Mouse (Mus musculus) heart, embryonic 16.5 days (tissue): ENCODE measurements at regions not wholly inside any gene's neighbourhood (a gene's known extent, or its start where the extent isn't known, plus 50 kb on each side); places are given as distances from the start of the nearest gene placed in this dataset.

Experiments used
- ATAC-seq: fragments of 200-750 bp; cut with Nextera tagmentation; replicated peaks from 2 replicates; pipeline ENCODE4 v1.8.0; 2017; ENCODE audit warnings: moderate number of reproducible peaks; ENCODE audit not compliant: insufficient read depth, low FRiP score; ENCODE audit errors: extremely low read depth
- H3K27ac ChIP-seq: fragments of 300-500 bp; sonication (generic); 2 replicates; pipeline ENCODE4 v1.5.1; 2014; ENCODE audit warnings: mild to moderate bottlenecking, low read length, control low read depth, moderate library complexity
- H3K27me3 ChIP-seq: fragments of 300-500 bp; sonication (generic); 2 replicates; pipeline ENCODE4 v1.6.1; 2014; ENCODE audit warnings: low read length, mixed read lengths; ENCODE audit not compliant: control insufficient read depth, insufficient read depth
- H3K36me3 ChIP-seq: fragments of 300-500 bp; sonication (generic); 2 replicates; pipeline ENCODE4 v1.6.1; 2014; ENCODE audit not compliant: control insufficient read depth, insufficient read depth
- H3K4me1 ChIP-seq: fragments of 300-500 bp; sonication (generic); 2 replicates; pipeline ENCODE4 v1.6.1; 2014; ENCODE audit warnings: low read length, mixed read lengths; ENCODE audit not compliant: control insufficient read depth, insufficient read depth
- H3K4me2 ChIP-seq: fragments of 300-500 bp; sonication (generic); 2 replicates; pipeline ENCODE4 v1.6.1; 2014; ENCODE audit warnings: low read depth, mild to moderate bottlenecking, control low read depth, low read length
- H3K4me3 ChIP-seq: fragments of 300-500 bp; sonication (generic); 2 replicates; pipeline ENCODE4 v1.5.1; 2014; ENCODE audit warnings: mild to moderate bottlenecking, control low read depth, low read length
- H3K9ac ChIP-seq: fragments of 300-500 bp; sonication (generic); 2 replicates; pipeline ENCODE4 v1.6.1; 2014; ENCODE audit warnings: low read length, control low read depth
- H3K9me3 ChIP-seq: fragments of 300-500 bp; sonication (generic); replicated peaks from 2 replicates; pipeline ENCODE4 v1.6.1; 2016; ENCODE audit warnings: low read length; ENCODE audit not compliant: control insufficient read depth
- WGBS: fragments of 180-500 bp; shearing (Covaris S2); extraction: QIAGEN DNeasy Blood & Tissue Kit; methylation state at CpG from one replicate; pipeline ENCODE4 v1.1.7; 2014; 5-methylcytosine and 5-hydroxymethylcytosine counted together

DNA sequence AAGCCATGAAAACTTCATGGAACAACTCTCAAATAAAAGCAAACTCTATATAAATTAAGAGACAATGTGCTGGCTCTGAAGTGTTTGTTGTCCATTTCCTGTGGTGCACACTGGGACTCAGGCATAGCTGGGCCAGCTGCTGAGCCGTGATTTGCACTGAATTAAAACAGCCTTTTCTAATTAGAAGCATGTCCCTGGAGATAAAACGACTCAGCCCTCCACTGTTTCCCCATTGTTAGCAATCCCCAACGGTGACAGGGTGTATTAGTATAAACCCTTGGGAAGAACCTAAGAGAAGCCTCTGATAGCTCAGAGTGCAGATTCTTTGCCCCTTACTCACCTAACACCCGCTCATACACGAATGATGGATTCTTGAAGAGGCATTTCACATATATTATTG lies 182.9 kb upstream of the Gm12728 start:
- Histone ChIP-seq H3K27ac (no peak overlapping the region), H3K27me3 (no peaks in the 10 kb centered on the region), H3K4me1 (no peaks in the 10 kb centered on the region), H3K9ac (no peak overlapping the region), H3K4me2 (no peak overlapping the region), H3K4me3 (no peak overlapping the region), H3K36me3 (no peaks in the 10 kb centered on the region), H3K9me3 (no peaks in the 10 kb centered on the region)
- no peak for ATAC-seq
- 38% methylated on average over 5 of the region's 5 CpGs for WGBS

DNA sequence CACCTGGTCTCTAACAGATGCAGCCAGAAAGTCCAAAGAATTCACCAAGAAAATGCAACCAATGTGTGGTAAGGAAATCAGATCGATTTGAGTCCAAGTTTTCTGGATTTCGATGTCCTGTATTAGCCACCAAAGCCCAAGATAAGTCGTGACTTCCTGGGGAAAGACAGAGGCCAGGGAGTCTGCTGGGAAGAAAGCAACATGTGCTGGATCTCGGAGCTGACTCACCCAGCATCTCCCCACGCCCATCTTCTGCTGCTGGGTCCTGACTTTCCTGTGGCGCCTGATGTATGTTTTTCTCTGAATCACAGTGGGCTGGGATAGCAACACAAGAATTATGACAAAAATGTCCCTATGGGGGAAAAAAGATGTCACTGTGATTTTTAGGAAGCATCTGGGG lies 178.8 kb upstream of the Gm12728 start:
- no peaks in the 10 kb centered on the region for H3K9me3 ChIP-seq
- H3K27ac ChIP-seq = no peak overlapping the region
- H3K36me3 ChIP-seq = no peaks in the 10 kb centered on the region
- H3K9ac ChIP-seq = no peak overlapping the region
- no peaks in the 10 kb centered on the region for H3K27me3 ChIP-seq
- H3K4me3 ChIP-seq = no peak overlapping the region
- 49% methylated on average over 6 of the region's 6 CpGs for WGBS
- H3K4me1 ChIP-seq = no peaks in the 10 kb centered on the region
- ATAC-seq = no peak
- H3K4me2 ChIP-seq = no peak overlapping the region

DNA sequence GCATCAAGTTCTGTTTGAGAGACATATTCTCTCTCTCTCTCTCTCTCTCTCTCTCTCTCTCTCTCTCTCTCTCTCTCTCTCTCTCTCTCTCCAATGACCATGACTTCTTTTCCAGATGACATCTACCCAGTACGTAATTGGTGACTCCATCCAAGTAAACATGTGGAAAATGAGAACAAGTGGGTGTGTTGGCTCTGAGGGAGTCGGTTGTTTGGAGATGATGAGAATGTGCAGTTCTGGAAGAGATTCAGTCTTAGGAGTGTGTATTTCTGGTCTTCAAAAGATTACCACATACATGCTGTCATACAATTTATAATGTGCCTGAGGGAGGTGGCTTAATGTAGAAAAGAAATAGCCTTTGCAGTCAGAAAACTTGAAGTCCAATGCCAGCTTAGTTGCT lies 175.3 kb upstream of the Gm12728 start:
- no peaks in the 10 kb centered on the region for H3K27me3 ChIP-seq
- no peak overlapping the region for H3K9ac ChIP-seq
- H3K4me1 ChIP-seq = no peaks in the 10 kb centered on the region
- 73% methylated on average over 2 of the region's 2 CpGs for WGBS
- H3K36me3 ChIP-seq = no peaks in the 10 kb centered on the region
- H3K4me2 ChIP-seq = no peak overlapping the region
- no peak overlapping the region for H3K27ac ChIP-seq
- no peak for ATAC-seq
- no peak overlapping the region for H3K4me3 ChIP-seq
- H3K9me3 ChIP-seq = no peaks in the 10 kb centered on the region; the same call in 1 of the 2 replicates

DNA sequence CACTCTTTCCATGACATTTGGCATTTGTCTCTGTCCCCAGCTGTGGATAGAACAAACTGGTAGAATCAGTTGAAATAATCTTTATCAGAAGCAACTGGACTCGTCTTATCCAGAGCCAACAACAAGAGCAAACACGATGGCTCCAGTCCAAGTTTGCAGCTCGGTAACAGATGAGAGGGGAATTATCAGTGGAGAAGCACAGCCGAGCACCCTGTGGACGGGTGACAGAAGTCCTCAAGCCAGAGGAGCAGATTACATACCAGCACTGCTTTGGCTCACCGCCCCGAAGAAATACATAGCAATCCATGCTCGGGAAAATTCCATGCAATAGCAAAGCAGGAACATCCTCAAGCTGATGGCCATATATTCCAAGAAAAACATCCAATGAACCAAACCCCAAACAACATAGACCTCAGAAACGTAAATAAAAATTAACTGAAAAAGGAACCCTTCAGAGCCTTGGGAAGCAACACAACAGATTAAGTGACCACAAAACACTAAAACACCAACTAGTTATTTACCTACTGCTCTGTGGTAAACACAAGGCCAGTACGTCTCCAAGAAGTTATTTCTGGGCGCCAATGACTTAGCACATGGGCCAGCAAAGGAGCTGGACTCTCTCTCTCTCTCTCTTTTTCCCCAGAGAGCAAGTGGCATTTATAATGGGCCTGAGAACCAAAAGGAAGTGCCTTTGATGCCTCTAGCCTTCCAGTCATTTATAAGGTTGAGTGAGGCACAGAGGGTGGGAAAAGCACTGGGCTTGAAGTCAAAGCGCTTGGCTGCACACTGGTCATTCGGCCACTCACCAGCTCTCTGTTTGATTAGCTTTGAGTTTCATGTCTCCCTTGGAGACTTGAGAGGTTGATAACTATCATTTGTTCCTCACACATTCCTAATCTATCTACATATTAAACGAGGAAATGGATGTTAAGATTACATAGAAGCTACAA lies 163.0 kb upstream of the Gm12728 start:
- no peaks in the 10 kb centered on the region for H3K36me3 ChIP-seq
- H3K9ac ChIP-seq = no peak overlapping the region
- no peaks in the 10 kb centered on the region for H3K27me3 ChIP-seq
- H3K9me3 ChIP-seq = no peaks in the 10 kb centered on the region
- H3K4me3 ChIP-seq = no peak overlapping the region
- peak overlapping the region; percentile 31; the same call in 1 of the 2 replicates for H3K27ac ChIP-seq
- WGBS = 40% methylated on average over 14 of the region's 14 CpGs
- H3K4me2 ChIP-seq = no peak overlapping the region
- ATAC-seq = no peak; the same call in 1 of the 2 replicates
- H3K4me1 ChIP-seq = peaks cover 12% of the 10 kb centered on the region

DNA sequence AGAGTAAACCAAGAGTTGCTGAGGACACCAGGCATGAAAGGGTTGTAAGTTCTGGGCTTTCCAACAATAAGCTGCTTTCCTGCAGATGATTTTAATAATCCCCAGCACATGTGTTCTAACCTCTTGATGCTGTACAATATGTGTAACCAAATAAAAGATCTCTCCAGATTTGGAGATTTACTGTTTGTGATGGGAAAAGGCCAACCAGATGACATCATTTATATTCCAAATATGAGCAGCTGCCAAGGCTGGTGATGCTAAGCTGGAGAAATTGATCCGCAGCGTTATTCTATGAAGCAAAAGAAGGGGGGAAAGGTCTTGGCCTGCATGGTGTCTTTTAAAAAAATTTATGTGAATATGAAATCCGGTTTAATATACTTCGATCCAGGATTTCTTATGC lies 160.1 kb upstream of the Gm12728 start:
- H3K27ac ChIP-seq = no peak overlapping the region
- no peaks in the 10 kb centered on the region for H3K9me3 ChIP-seq
- no peak overlapping the region for H3K4me3 ChIP-seq
- H3K4me1 ChIP-seq = peaks cover 12% of the 10 kb centered on the region
- no peaks in the 10 kb centered on the region for H3K36me3 ChIP-seq
- no peaks in the 10 kb centered on the region for H3K27me3 ChIP-seq
- no peak for ATAC-seq
- H3K9ac ChIP-seq = no peak overlapping the region
- H3K4me2 ChIP-seq = no peak overlapping the region
- WGBS = 79% methylated on average over 4 of the region's 4 CpGs

DNA sequence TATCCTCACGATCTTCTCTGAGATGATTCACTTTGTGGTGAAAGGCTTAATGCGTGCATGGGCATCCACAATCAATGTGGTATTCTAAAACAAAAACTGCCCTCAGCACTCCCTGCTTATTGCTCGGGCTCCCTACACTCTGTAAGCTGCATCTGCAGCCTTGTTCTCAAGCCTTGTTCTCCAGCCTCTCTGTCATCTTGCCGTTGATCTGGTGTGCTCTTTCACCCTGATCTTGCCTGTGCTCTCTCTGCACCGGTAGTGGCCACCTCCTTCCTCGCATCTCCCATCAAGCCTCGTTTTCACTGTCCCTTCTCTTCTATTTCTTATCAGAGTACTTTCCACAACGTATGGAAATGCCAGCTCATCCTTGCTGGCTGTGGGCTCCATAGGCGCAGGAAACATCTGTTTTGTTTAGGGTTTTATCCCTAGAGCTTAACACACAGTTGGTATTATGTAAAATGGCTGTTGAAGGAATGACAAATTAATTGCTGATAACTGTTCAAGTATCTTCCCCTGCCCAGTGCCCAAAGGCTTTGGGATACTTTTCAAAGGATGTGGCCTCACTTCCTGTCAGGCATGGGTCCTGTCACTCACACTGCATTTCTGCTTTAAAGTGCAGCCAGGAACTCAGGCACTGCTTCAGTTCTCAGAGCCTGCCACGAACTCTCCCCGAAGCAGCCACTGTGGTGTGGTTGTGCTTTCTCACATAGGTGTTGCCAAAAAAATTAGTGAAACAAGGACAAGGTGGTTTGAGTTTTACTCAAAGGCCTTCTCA lies 158.9 kb upstream of the Gm12728 start:
- no peak overlapping the region for H3K27ac ChIP-seq

DNA sequence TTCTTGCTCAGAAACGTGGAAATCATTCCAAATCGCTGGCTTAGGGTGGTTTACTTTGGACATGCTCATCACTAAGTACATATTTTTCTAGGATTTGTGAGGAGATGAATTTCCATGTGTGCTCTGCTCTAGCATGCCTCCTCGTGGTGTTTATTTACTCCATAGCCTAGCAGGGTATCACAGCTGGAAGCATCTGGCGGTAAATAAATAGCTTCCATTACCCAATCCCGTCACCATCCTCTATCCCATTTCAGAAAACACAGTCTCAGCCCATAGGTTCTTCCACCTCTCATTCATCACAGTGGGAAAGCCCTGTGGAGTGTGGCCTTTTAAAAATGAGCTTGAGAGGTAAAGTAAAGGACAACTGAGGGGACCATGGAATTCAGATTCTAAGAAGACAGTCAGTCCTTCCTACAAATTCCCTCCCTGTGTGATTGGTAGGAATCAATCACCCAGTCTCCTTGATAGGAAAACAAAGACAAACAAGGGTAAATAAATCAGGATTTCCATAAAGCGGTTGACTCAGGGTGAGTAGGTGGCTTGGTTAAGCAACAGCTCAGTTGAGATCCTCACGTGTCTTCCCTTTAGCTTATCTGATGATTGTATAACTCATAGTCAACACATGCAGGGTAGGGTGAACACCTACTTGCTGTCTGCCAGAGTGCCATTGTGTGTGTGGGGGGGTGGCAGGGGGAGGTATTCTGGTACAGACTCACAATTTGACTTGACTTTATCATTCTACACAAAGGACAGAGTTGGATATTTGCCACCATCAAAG lies 156.9 kb upstream of the Gm12728 start:
- H3K36me3 ChIP-seq = no peaks in the 10 kb centered on the region
- no peaks in the 10 kb centered on the region for H3K27me3 ChIP-seq
- H3K4me2 ChIP-seq = no peak overlapping the region
- ATAC-seq = no peak
- no peak overlapping the region for H3K27ac ChIP-seq
- H3K9me3 ChIP-seq = no peaks in the 10 kb centered on the region
- H3K4me1 ChIP-seq = peaks cover 3% of the 10 kb centered on the region; the same call in 1 of the 2 replicates
- H3K4me3 ChIP-seq = no peak overlapping the region
- WGBS = 76% methylated on average over 7 of the region's 7 CpGs
- no peak overlapping the region for H3K9ac ChIP-seq

More for the DNA sequence above, 158.9 kb upstream of the Gm12728 start:
- ATAC-seq = no peak; the same call in 1 of the 2 replicates
- Histone ChIP-seq H3K4me3 (no peak overlapping the region), H3K9me3 (no peaks in the 10 kb centered on the region), H3K4me1 (peaks cover 12% of the 10 kb centered on the region), H3K9ac (no peak overlapping the region), H3K27me3 (no peaks in the 10 kb centered on the region), H3K36me3 (no peaks in the 10 kb centered on the region), H3K4me2 (no peak overlapping the region)
- WGBS = 41% methylated on average over 11 of the region's 11 CpGs

DNA sequence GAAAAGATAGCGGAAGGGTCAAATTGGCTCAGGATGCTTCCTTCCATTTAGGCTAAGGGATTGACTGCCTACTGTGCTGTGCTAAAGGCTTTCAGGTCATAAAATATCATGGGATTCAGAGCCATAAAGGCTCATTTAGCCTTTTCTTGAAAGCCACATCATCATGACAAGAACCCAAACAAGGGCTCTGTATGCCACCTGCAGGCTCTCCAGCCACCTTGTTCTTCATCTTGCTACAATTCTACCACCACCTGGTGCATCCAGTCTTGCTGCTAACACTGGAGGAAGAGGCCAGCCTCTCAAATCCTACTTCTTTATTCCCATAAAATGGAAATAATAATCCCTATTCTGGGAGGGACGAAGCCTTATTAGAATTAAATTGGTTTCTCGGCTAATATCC lies 155.9 kb upstream of the Gm12728 start:
- Histone ChIP-seq H3K4me1 (peaks cover 3% of the 10 kb centered on the region; the same call in 1 of the 2 replicates), H3K4me3 (no peak overlapping the region), H3K9ac (no peak overlapping the region), H3K27me3 (no peaks in the 10 kb centered on the region), H3K36me3 (no peaks in the 10 kb centered on the region), H3K9me3 (no peaks in the 10 kb centered on the region), H3K4me2 (no peak overlapping the region), H3K27ac (no peak overlapping the region)
- ATAC-seq = no peak
- WGBS = 94% methylated on average over 3 of the region's 3 CpGs
